Mouse (Mus musculus) urinary bladder, adult 2 months (tissue): ENCODE measurements around the gene St6galnac3. TPM values are rescaled to one million over a fixed set of nuclear protein-coding genes. Genes with fewer than 3 reads are reported as not detected.

ENCODE experiments used
- DNase-seq: peaks from one replicate; pipeline ENCODE4 v3.0.0; 2022; ENCODE audit warnings: low spot score
- polyA plus RNA-seq: library from polyadenylated mRNA; depleted of rRNA; stranded (reverse); fragments of >200 nt; gene quantifications from 2 replicates; pipeline ENCODE4 v1.2.3, GENCODE M21; 2012

The St6galnac3 gene
- polyA plus RNA-seq, 1 experiment: 2.9 TPM

DNA sequence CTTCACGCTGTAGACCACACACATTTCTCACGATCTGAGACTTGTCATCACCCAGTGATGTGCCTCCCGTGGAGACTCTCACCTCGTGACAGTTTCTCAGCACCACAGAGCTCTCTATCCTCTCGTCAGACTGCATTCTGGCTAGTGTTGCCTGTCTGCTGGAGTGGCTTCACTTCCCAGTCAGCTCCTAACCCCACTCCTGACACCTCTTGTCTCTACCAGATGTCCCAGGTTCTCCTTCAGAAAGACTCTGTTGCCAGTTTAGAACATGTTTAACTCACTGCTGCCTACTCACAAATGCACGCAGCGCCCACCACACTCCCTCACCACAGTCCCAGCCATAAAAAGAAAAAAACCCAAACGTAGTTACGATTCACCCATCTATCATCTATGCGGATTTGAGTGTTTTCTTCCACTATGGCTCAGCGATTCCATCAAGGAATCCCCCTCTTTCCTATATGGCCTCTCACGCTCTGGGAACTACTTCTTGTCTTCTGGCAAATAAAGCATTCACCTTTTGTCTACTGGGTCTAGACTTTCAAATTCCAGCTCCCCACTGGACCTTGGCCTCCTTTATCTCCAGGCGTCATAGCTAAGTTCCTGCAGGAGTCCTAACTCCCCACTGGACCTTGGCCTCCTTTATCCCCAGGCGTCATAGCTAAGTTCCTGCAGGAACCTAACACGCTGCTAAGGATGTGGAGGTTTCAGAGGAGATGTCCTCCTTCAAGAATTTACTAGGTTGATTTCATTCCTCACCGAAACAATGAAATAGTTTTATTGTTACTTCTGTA lies 371.5 kb downstream of the St6galnac3 start:
- no peak for DNase-seq

DNA sequence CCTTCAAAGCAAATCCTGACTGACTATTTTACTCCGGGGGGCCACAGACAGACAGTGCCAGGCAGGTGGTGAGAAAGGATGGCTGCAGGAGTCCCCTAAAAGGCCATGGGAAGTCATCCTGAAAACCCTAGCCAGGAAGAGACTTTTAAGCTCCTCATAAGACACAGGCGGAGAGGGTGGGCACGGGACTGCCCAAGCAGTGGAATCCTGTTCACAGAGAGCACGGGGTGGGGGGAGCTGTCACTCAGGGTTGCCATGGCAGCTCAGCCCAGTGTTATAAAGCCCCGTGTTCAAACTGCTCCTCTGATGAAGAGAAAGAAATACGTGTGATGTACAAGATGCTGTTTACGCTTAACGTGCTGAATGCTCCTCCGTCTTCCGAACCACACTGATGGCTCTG lies 375.0 kb downstream of the St6galnac3 start:
- no peak for DNase-seq

DNA sequence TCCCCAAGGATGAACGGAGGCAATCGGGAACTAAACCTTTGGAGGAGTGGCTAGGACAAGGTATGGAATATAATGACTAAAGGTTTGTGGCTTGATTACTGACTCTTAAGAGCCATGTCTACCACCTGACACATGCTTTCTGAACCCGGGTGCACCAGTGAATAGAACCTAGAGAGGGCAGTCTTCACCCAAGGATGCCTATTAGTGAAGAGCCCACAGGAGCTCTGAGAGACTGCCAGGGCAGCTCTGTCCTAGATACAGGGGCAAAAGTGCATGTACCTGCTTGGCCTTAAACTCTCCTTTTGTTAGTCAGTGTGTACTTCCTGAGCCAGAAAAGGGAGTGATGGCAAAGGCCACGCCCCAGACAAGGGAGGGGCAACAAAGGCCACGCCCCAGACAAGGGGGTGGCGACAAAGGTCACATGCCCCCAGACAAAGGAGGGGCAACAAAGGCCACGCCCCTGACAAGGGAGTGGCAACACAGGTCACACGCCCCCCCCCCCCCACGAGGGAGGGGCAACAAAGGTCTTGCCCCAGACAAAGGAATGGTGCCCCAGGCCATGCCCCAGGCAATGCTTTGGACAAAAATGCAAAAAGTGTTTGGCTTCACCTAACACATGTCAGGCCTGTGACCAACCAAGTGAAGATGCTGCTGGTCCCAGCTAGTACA lies 376.0 kb downstream of the St6galnac3 start:
- no peak for DNase-seq

DNA sequence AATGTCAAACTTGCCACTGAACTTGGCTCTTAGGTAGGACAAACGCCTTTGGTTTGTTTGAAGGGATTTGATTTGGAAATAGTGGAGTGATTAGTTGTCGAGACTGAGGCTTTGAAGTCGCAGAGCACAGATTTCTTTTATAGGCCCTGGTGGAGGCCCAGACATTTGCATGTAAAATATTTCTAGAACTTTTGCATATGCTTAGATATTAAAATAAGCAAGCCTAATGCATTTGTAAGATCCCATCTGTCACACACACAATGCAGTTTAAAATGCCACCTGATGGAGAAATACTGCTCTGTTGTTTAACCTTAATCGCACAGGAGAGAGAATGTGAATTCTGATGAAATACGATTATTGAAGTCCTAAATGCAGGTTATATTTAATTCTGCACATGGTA lies 380.0 kb downstream of the St6galnac3 start:
- DNase-seq: no peak

DNA sequence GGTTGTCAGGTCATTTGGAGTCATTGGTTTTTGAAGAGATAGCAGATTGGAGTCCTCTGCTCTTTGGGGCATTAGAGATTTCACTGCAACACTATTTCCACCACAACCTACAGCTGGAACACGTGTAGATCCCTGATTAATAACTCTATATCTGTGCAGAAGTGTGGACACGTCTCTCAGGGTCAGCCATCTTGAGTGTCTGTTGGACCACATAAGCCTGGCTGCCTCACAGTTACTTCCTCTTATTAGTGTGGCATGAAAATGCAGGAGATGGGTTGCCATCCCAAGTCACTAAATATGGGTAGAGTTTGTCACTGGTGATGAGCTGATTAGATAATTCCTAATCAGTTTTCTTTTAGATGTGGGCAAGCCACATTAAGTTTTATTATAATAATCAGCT lies 385.0 kb downstream of the St6galnac3 start:
- DNase-seq: no peak

DNA sequence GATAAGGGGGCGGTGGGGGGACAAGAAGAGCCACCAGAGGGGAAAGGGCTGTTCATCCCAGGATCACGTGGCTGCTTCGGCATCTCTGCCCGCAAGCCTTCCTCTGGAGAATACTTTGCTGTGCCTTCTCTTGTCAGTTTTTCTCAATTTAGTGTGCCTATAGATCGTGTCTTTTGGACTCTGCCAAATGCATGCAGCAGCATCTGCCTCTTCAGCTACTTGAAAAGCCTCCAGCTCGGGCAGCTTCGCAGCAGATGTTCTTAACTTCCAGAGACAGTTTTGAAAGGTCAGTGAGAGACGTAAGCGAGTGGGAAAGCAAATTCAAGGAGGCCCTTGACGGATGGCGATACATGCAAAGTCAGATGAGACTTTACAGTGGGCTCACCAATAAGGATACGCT lies 385.9 kb downstream of the St6galnac3 start:
- no peak for DNase-seq

DNA sequence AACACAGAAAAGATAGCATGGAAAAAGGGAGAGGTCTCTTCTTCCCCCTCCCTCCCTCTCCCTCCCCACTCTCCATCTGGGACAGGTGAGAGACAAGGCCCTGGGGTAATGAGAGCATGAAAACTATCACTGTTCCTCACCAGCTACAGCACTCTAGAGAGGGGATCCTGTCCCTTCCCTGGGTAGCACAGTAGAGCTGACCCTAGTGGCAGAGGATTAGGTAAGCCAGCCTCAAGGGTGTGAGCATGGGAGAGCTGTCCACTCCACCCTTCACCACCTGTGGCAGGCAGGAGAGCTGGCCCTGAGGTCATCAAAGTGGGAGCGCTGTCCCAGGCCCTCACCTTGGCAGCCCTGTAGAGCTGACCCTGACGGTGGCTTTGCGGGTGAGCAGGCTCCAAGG lies 387.2 kb downstream of the St6galnac3 start:
- no peak for DNase-seq

DNA sequence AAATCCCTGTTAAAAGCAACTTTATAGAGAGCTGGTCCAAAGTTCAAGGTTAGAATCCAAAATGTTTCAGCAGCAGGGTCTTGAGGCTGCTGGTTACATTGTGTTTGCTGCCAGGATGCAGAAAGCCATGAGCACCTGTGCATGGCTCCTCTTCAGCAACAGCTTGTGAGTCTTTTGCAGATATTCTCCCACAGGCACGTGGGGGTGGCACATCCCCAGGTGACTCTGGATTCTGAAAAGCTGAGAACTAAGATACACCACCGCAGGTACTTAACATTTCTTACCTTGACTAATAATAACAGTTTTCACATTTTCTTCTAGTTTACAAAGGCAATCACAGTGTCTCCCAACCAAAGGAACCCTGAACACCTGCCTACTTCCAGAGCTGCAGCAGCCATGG lies 387.8 kb downstream of the St6galnac3 start:
- DNase-seq: no peak

DNA sequence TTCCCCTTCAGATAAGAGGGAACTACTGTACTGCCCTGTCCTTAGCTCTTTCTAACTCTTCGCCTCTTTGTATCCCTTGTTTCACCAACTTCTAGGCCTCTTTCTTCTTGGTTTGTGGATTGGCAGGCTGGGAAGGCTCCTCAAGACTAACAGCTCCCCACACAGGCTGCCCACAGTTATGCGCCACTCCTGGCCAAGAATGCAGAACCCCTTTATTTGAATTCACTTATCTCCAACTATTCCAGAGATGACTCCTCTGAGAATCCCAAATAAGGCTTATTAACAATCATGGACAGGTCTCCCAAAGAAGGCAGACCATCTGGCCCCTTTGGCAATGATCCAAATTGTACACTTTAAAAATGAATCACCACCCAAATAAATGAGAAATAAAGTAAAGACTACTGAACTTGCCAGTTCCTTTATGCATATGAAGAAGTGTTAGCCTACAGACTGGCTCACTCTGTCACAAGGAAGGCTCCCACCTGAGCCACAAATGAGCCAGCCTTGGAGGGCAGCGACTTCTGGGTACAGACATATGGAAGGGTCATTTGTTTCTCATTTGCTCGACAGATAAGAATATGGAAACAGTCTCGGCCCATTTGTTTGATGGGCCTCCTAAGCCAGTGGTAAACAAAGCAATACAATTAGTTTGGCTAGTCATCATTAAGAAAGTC lies 390.7 kb downstream of the St6galnac3 start:
- DNase-seq: no peak

DNA sequence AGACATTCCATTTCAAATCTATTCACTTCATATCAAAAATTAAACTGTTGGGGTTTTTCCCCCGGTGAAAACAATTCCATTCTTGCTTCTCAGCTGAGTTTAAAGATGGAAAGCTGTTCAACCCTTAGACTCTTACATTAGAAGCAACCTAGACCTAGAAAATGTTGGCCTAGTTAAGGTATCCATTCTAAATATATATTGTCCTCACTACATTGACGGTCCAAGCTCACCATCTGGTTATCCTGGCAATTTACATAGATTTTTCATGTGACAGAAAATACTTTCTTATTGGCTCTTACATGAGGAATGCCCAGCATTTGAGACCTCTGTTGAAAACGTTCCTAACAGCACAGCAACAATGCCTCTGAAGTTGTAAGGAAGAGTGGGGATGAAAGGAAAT lies 400.7 kb downstream of the St6galnac3 start:
- DNase-seq: no peak

DNA sequence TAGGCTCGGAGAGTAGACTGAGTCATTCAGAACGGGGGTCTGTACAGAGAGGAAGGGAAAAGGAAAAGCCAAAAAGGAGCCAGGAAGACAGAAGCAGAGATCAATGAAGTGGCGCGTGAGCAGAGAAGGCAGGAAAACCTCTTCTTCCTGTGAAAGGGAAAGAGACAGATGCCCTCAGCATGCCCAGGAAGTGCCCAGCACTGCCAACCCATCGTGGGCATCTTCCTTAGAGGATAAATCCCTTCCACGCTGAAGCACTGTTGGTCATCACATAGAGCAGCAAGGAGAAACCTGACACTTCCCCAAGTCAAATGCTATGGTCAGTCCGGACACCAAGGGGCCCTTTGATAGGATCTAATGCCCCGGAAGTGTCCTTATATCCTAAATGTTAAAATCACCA lies 401.5 kb downstream of the St6galnac3 start:
- no peak for DNase-seq

DNA sequence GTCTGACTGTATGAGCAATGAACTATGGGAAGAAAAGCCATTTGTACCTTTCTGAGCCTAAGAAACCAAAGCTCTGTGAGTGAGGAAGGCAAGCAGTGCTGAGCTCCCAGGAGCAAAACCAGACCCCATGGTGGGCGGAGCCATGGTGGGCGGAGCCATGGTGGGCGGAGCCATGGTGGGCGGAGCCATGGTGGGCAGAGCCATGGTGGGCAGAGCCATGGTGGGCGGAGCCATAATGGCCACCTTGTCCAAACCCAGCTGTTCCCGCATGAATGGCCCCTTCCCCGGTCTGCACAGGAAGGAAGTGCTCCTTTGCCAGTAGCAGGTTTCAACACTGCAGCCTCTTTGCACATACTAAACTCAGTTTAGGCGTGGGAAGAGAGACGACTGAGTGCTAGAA lies 411.4 kb downstream of the St6galnac3 start:
- DNase-seq: no peak

DNA sequence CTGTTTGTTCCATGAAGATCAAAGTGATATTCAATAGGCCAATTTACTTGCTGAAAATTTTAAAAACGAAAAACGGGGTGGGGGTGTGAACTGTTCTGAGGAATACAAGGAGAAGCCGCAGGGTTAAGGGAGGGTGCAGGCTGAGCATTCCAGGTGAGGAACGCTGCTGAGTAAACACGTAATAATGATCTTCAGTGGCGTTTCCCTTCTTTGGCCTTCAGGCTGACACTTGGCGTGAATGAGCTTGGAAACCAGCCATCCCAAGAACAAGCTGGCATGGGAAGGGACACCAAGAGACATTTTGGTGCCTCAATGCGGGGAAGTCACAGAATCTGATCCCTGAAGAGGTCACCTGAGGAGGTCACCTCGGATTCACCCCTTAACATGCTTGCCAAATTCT lies 411.8 kb downstream of the St6galnac3 start:
- DNase-seq: no peak

DNA sequence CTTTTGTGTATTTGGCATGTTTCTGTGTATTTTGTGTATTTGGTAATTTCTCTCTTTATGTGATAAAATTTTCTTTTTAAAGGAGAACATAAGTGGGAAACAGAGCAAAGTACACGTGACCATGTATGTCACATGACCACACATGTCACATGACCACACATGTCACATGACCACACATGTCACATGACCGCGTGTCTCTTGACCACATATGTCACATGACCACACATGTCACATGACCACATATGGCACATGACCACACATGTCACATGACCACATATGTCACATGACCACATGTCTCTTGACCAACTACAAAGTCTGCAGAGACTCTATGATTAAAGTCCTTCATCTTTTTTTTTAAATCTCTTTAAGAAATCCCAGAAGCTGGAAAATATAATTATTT lies 413.0 kb downstream of the St6galnac3 start:
- DNase-seq: no peak

DNA sequence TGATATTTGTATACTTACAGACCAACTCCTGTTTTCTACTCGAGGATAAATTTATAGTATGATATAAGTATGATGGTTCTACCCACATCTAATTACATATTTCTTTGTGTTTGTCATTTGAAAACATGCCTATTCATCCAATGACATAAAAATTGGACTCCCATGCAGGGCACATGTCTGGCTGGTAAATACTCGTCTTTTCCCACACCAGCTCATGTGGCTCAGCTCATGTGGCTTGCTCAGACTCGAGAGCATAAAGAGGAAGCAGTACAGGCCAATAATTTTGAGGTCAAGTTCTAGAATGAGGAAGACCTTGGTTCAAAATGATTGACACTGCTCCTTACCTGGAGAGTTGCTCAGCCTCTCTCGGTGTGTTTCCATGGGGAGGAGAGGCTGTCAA lies 416.6 kb downstream of the St6galnac3 start:
- no peak for DNase-seq

DNA sequence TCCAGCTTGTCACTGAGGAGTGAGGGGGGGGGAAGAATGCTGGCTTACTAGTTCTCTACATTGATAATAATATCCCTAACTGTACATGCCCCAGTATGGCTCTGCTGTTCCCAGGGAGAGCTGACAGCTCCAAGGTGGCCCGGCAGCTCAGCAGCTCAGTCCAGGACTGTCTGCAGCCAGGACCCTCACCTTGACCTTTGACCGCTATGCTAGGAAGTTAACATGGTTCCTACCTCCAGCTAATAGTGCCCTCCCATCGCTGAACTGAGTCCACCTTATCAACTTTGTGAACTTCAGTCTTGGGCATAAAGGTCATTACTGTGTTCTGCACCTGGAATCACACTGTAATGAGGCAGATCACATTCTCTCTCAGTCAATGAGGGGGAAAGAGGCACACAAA lies 419.8 kb downstream of the St6galnac3 start:
- DNase-seq: no peak

DNA sequence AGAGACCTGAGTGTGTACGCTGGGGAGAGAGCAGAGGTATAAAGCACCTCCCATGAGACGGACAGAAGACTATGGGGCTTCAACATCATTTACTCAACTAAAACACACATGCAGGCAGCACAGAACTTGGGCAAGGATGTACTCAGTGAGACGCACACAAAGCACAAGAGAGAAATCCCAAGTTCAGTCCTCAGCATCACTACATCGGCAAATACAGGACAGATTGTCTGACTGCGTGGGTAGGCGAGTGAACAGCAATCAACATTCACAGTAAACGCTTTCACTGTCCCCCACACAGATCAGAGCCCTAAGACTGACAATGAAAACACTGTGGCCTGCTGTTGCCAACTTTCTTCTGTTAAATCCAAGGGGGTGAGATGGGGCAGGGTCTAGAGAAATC lies 422.6 kb downstream of the St6galnac3 start:
- DNase-seq: no peak

DNA sequence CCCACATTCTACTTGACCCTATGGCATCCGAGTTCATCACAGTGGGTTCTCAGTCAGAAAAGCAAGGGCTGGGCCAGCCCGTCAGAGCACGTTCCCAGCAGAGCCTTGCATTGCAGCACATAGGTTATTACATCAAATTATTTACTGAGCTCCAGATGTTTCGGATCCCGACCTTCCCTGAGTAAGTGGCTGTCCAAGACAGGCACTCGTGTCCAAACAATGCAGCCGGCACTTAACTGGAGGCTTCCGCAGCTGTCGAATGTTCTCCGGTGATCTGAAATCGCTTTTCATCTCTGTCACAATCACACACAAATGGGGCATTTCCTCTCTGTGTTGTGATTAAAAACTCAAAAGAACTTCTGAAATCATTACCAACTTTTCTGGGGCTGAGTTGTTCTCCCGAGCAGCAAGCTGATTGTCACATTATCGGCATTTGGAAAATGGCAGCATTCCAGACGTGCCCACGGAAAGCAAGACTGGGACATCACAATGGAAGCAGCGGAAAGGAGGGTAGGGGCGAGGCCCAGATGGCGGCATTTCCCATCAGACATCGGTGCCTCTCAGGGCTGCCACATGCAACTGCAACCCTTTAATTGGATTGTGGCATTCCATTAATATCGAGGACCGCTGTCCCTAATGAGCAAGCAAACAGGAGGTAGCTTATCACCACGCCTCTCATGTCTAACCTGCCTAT lies 428.5 kb downstream of the St6galnac3 start:
- no peak for DNase-seq

DNA sequence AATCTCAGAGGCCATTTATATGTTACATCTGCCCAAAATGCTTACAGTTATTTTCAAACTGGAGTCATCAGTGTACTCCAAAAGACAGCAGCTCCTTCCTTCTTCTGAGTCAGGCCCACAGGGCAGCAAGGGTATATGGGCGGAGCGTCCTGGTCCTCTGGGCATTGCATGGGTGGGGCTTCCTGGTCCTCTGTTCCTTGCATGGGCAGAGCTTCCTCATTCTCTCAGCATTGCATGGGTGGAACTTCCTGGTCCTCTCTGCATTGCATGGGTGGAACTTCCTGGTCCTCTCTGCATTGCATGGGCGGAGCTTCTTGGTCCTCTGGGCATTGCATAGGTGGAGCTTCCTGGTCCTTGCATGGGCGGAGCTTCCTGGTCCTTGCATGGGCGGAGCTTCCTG lies 432.1 kb downstream of the St6galnac3 start:
- DNase-seq: no peak

DNA sequence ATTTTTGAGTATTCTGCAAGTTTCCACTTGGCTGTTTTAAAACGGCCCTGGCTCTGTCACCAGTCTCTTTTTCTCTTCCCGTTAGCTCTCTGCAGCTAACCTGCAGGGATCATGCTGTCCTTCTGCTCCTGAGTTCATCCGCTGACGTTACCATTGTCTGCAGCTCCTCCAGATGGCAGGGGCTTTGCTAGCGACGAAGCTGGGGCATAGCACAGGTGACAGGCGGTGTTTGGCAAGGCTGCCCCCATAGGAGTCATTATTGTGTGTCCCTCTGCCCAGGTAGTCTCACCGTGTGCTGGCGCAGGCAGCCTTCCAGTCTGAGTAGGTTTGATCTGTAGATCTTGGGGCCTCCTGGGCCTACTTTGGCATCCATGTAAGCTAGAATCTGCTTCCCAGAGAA lies 432.6 kb downstream of the St6galnac3 start:
- DNase-seq: no peak

DNA sequence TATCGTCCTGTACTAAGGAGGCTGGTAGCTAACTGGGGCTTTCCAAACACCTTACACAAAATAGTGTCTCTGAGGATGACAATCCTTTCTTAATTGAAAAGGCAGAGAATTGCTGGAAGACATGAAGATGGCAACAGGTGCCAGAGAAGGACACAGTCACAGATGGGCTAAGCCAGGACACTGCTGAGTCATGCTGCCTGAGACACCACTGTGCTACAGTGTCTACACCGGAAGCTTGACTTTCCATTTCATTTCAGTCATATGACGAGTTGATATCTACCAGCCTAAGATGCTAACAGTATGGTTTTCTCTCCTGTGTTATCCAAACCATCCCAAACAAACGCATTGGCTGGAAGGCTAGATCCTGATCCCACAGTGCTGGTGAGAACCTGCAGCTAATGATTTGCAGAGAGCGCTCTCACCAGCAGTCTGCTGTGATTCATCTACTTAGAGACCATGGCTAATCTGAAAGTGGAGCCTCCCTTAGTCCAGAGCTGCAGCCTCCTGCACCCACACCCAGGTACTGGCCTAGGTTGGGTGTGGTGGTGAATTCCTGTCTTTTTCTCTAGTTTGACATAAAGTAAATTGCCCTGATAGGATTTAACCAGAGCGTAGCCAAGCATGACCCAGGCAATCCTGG lies 433.4 kb downstream of the St6galnac3 start:
- no peak for DNase-seq

DNA sequence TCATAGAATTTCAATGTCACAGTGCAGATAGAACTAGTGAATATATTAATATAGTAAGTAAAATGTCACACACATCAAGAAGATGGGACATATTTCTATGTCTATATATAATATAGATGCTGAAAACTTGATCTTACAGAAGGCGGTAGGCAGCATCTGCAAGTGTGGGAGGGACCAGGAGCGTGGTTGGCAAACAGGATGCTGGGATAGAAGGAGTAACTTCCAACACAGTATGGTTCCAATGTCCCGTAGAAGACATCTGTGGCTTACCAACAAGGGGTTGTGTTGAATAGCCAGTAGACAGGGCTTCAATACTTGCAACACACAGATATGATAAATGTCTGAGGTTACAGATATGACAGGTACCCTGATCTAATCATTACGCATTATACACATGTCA lies 435.0 kb downstream of the St6galnac3 start:
- DNase-seq: no peak
